Mouse (Mus musculus): ENCODE results near the gene Ppm1d. TPM values are rescaled to one million over a fixed set of nuclear protein-coding genes. Genes with fewer than 3 reads are reported as not detected.

Gene Ppm1d
- polyA plus RNA-seq, 2 experiments = 14.4 to 17.4 TPM

DNA sequence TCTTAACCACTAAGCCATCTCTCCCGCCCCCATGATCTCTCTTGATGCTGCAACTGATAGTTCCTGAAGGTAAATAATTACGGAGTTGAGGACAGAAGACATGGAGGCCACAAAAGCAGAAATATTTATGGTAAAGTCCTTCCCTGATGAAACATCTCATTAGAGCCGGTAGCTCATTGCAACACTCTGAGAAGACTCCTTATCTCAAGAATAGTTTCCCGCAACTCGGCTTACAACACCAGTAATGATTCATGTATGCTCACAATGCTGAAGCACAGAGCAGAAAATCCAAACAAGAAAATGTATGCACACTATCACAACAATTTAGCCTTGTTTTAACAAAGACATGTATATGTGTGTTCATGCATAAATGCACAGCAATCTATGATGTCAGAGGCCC is 35.9 kb upstream of the Ppm1d start:
- WGBS = 84% methylated on average over 5 of the region's 5 CpGs
- no peak overlapping the region for H3K4me3 ChIP-seq (replicated peaks; ENCODE audit: low read length)
- no peak overlapping the region for H3K4me2 ChIP-seq (replicated peaks; ENCODE audit: low read depth, low read length, severe bottlenecking)
- no peaks in the 10 kb centered on the region for H3K27me3 ChIP-seq (ENCODE audit: control insufficient read depth, insufficient read depth, low read length)
- no peaks in the 10 kb centered on the region for H3K4me1 ChIP-seq (ENCODE audit: control insufficient read depth, insufficient read depth, low read length)
- no peak overlapping the region for H3K9ac ChIP-seq (ENCODE audit: low read depth, low read length, severe bottlenecking)
- H3K36me3 ChIP-seq (ENCODE audit: control insufficient read depth, insufficient read depth, low read length) = no peaks in the 10 kb centered on the region
- no peak overlapping the region for H3K27ac ChIP-seq (replicated peaks; ENCODE audit: low read depth, low read length)
- no peaks in the 10 kb centered on the region for H3K9me3 ChIP-seq (ENCODE audit: control insufficient read depth, low read length)
- no peak for TF ChIP-seq POLR2A (IDR thresholded peaks at IDR 0.05; ENCODE audit: borderline replicate concordance, extremely low read depth, insufficient read depth, insufficient read length)
- no peak for ATAC-seq (ENCODE audit: low FRiP score, low read depth)
- no peak for DNase-seq (ENCODE audit: low spot score)

DNA sequence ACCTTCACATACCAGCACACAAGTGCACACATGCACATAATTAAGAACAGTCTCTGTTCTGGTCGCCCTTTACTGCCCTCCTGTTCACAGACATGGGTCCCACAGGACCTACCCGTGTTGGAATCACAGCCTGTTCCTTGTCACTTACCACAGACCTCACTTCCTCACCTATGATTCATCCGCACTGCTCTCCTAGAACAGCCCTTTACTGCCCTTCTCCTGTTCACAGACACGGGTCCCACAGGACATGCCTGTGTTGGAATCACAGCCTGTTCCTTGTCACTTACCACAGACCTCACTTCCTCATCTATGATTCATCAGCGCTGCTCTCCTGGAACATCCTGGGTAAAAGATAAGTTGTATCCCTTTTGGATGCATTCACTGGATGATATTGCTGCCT is 33.4 kb upstream of the Ppm1d start:
- no peaks in the 10 kb centered on the region for H3K4me1 ChIP-seq (ENCODE audit: control insufficient read depth, insufficient read depth, low read length)
- H3K4me3 ChIP-seq (replicated peaks; ENCODE audit: low read length) = no peak overlapping the region
- WGBS = 38% methylated on average over 5 of the region's 5 CpGs
- no peak overlapping the region for H3K27ac ChIP-seq (replicated peaks; ENCODE audit: low read depth, low read length)
- no peaks in the 10 kb centered on the region for H3K36me3 ChIP-seq (ENCODE audit: control insufficient read depth, insufficient read depth, low read length)
- DNase-seq (ENCODE audit: low spot score) (no peak), ATAC-seq (ENCODE audit: low FRiP score, low read depth) (no peak)
- H3K4me2 ChIP-seq (replicated peaks; ENCODE audit: low read depth, low read length, severe bottlenecking) = no peak overlapping the region
- no peaks in the 10 kb centered on the region for H3K27me3 ChIP-seq (ENCODE audit: control insufficient read depth, insufficient read depth, low read length)
- no peaks in the 10 kb centered on the region for H3K9me3 ChIP-seq (ENCODE audit: control insufficient read depth, low read length)
- no peak overlapping the region for H3K9ac ChIP-seq (ENCODE audit: low read depth, low read length, severe bottlenecking)
- no peak for TF ChIP-seq POLR2A (IDR thresholded peaks at IDR 0.05; ENCODE audit: borderline replicate concordance, extremely low read depth, insufficient read depth, insufficient read length)

DNA sequence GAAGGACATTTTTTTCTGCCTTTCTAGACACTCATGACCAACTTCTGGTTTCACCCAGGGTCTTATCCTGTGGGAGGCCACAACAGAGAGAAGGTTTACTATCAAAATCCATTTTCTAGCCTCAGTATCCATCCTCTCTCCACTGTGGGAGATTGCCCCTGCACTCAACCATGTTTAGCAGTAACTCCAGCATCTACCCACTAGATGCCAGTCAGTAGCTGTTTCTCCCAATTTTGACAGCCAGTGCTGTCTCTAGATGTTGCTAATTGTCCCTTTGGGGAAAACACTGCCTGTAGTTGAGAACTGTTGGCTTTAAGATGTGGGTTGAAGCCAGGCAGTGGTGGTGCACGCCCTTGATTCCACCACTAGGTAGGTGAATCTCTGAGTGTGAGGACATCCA is 32.9 kb upstream of the Ppm1d start:
- no peaks in the 10 kb centered on the region for H3K27me3 ChIP-seq (ENCODE audit: control insufficient read depth, insufficient read depth, low read length)
- H3K4me2 ChIP-seq (replicated peaks; ENCODE audit: low read depth, low read length, severe bottlenecking) = no peak overlapping the region
- no peaks in the 10 kb centered on the region for H3K9me3 ChIP-seq (ENCODE audit: control insufficient read depth, low read length)
- DNase-seq (ENCODE audit: low spot score) (no peak), ATAC-seq (ENCODE audit: low FRiP score, low read depth) (no peak)
- TF ChIP-seq POLR2A (IDR thresholded peaks at IDR 0.05; ENCODE audit: borderline replicate concordance, extremely low read depth, insufficient read depth, insufficient read length) = no peak
- no peaks in the 10 kb centered on the region for H3K36me3 ChIP-seq (ENCODE audit: control insufficient read depth, insufficient read depth, low read length)
- 76% methylated on average over 1 of the region's 1 CpGs for WGBS
- H3K27ac ChIP-seq (replicated peaks; ENCODE audit: low read depth, low read length) = no peak overlapping the region
- H3K9ac ChIP-seq (ENCODE audit: low read depth, low read length, severe bottlenecking) = no peak overlapping the region
- no peaks in the 10 kb centered on the region for H3K4me1 ChIP-seq (ENCODE audit: control insufficient read depth, insufficient read depth, low read length)
- H3K4me3 ChIP-seq (replicated peaks; ENCODE audit: low read length) = no peak overlapping the region

DNA sequence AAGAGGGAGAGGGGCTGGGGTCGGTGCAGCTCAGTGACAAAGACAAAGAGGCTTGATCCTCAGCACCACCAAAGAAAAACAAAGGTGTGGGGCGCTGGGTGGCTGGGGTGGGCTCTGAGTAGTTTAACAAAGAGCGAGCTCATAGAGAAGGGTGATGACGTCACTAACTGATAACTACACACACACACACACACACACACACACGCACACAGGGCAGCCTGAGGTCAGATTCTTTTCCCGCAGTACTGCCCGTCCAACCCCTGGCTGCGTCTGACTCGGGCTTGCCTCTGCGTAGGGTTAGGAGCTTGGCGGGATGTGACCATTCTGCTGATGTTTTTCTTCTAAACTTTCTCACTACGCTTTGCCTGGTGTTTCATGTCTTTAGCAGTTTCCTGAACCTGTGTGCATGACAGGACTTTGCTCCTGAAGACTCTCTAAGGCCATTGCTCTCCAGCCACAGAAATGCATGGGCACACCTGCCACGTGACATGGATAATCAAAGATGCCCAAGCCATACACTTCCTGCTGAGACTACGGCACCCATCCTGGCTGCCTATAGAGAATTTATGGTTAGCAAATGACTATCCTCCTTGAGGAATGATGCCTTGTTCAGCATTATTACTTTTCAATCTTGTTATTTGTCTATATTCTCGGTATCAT is 29.7 kb upstream of the Ppm1d start:
- Histone ChIP-seq H3K27me3 (ENCODE audit: control insufficient read depth, insufficient read depth, low read length) (no peaks in the 10 kb centered on the region), H3K4me2 (replicated peaks; ENCODE audit: low read depth, low read length, severe bottlenecking) (no peak overlapping the region), H3K4me3 (replicated peaks; ENCODE audit: low read length) (no peak overlapping the region), H3K36me3 (ENCODE audit: control insufficient read depth, insufficient read depth, low read length) (no peaks in the 10 kb centered on the region), H3K27ac (replicated peaks; ENCODE audit: low read depth, low read length) (no peak overlapping the region), H3K9me3 (ENCODE audit: control insufficient read depth, low read length) (no peaks in the 10 kb centered on the region), H3K9ac (ENCODE audit: low read depth, low read length, severe bottlenecking) (no peak overlapping the region), H3K4me1 (ENCODE audit: control insufficient read depth, insufficient read depth, low read length) (no peaks in the 10 kb centered on the region)
- 82% methylated on average over 15 of the region's 15 CpGs for WGBS
- no peak for TF ChIP-seq POLR2A (IDR thresholded peaks at IDR 0.05; ENCODE audit: borderline replicate concordance, extremely low read depth, insufficient read depth, insufficient read length)
- DNase-seq (ENCODE audit: low spot score) (no peak), ATAC-seq (ENCODE audit: low FRiP score, low read depth) (no peak)

DNA sequence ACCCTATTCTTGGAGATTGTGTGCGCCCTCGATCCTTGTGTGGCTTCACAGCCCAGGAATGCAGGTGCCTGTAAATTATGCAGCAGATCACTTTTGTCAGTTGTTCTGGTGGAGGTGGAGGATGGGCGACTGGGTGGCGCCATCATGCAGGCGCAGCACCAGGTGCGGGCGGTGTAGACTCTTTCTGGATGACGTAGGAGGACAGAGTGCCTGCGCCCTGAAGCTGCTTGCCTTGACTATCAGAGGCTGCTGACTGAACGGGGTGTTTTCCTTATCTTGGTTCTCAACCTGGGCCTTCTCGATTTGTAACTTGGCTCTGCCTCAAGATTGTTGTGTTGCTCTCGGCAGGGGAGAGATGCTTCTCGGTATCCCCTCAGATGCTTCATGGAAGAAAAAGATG is 13.1 kb upstream of the Ppm1d start:
- H3K27me3 ChIP-seq (ENCODE audit: control insufficient read depth, insufficient read depth, low read length) = no peaks in the 10 kb centered on the region
- no peak overlapping the region for H3K27ac ChIP-seq (replicated peaks; ENCODE audit: low read depth, low read length)
- H3K9ac ChIP-seq (ENCODE audit: low read depth, low read length, severe bottlenecking) = no peak overlapping the region
- H3K9me3 ChIP-seq (ENCODE audit: control insufficient read depth, low read length) = no peaks in the 10 kb centered on the region
- no peaks in the 10 kb centered on the region for H3K4me1 ChIP-seq (ENCODE audit: control insufficient read depth, insufficient read depth, low read length)
- H3K4me3 ChIP-seq (replicated peaks; ENCODE audit: low read length) = no peak overlapping the region
- no peak overlapping the region for H3K4me2 ChIP-seq (replicated peaks; ENCODE audit: low read depth, low read length, severe bottlenecking)
- 82% methylated on average over 13 of the region's 13 CpGs for WGBS
- no peak for DNase-seq (ENCODE audit: low spot score)
- no peaks in the 10 kb centered on the region for H3K36me3 ChIP-seq (ENCODE audit: control insufficient read depth, insufficient read depth, low read length)
- no peak for ATAC-seq (ENCODE audit: low FRiP score, low read depth)
- no peak for TF ChIP-seq POLR2A (IDR thresholded peaks at IDR 0.05; ENCODE audit: borderline replicate concordance, extremely low read depth, insufficient read depth, insufficient read length)

DNA sequence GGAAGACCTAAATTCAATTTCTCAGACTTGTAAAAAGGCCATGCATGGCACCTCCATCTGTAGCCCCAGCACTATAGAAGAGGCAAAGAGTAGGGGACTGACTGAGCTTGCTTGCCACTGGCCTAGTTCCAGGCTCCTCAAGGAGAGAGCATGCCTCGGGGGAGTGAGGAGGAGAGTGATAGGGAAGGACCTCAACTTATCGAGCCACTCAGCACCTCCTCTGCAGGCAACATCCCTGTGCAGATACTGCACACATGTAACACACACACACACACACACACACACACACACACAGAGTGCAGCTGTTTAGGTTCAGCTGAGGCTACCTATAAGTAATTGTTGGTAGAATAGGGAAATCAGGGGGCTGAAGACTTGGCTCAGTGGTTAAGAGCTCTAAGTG is 11.2 kb upstream of the Ppm1d start:
- H3K36me3 ChIP-seq (ENCODE audit: control insufficient read depth, insufficient read depth, low read length) = no peaks in the 10 kb centered on the region
- no peak overlapping the region for H3K4me3 ChIP-seq (replicated peaks; ENCODE audit: low read length)
- H3K9ac ChIP-seq (ENCODE audit: low read depth, low read length, severe bottlenecking) = no peak overlapping the region
- H3K4me2 ChIP-seq (replicated peaks; ENCODE audit: low read depth, low read length, severe bottlenecking) = no peak overlapping the region
- H3K4me1 ChIP-seq (ENCODE audit: control insufficient read depth, insufficient read depth, low read length) = no peaks in the 10 kb centered on the region
- WGBS = 85% methylated on average over 2 of the region's 2 CpGs
- TF ChIP-seq POLR2A (IDR thresholded peaks at IDR 0.05; ENCODE audit: borderline replicate concordance, extremely low read depth, insufficient read depth, insufficient read length) = no peak
- ATAC-seq (ENCODE audit: low FRiP score, low read depth) (no peak), DNase-seq (ENCODE audit: low spot score) (no peak)
- no peaks in the 10 kb centered on the region for H3K27me3 ChIP-seq (ENCODE audit: control insufficient read depth, insufficient read depth, low read length)
- H3K9me3 ChIP-seq (ENCODE audit: control insufficient read depth, low read length) = no peaks in the 10 kb centered on the region
- H3K27ac ChIP-seq (replicated peaks; ENCODE audit: low read depth, low read length) = no peak overlapping the region

Measured in limb, embryonic 14.5 days (tissue).